Comparison of ENCODE assay signal across 21 mouse cellular contexts in genomic region chr3:116450741-116451140, GRCm38 (mm10). TPM values are rescaled to one million over a fixed set of nuclear protein-coding genes. Genes with fewer than 3 reads are reported as not detected.
A peak's percentile ranks its signal among the peaks of the same experiment; 100 is the strongest.
DNase-seq lines count a peak whose midpoint lies in the region; ATAC-seq lines count a peak whose summit lies in the region.
"Had no signal": no experiment of that assay in that cellular context is flagged by ENCODE, and none has a peak within 500 bp of the region (broad histone marks: within the 10 kb centered on the region; RNA-seq: fewer than 3 reads in every experiment).

No protein-coding gene starts in this region.

- intact Hi-C loops in left cerebral cortex, postnatal 14 days (cut with DNase I): no loop called here

- DNase-seq in frontal cortex, postnatal 36 days (ENCODE audit: low spot score in 2 of 2): no peak
- DNase-seq in brain, adult 2 months (ENCODE audit: low read depth, low spot score): peak; percentile 30
- no peak for DNase-seq in right cerebral cortex, postnatal 36 days (ENCODE audit: low spot score in 2 of 2)
- no peak for DNase-seq in left cerebral cortex, postnatal 14 days (ENCODE audit: low spot score in 2 of 2)
- DNase-seq in ovary, postnatal 14 days (ENCODE audit: low spot score): no peak
- DNase-seq: adrenal gland, adult 8-10 months; adrenal gland, postnatal 25 days; cerebellum, adult 18-20 months; cerebellum, adult 9-11 months; cerebellum, postnatal 25 days; embryo, embryonic 11 days; gastrocnemius, adult 2 months; gastrocnemius, postnatal 36 days; heart, adult 18-20 months had no signal

- ATAC-seq in frontal cortex, adult (ENCODE audit: low TSS enrichment): peak; percentile 38; the same call in 1 of the 2 replicates
- ATAC-seq in hematopoietic stem cell, adult 5-6 weeks (replicated peaks in 1 of 2; ENCODE audit: insufficient read depth in 1 of 2, low FRiP score in 2 of 2, low TSS enrichment in 1 of 2, low read depth in 1 of 2, poor library complexity in 2 of 2, severe bottlenecking in 2 of 2): peak; percentile 84 to 97
- peak; percentile 47; the same call in 1 of the 2 replicates for ATAC-seq in monocyte, adult 5-6 weeks (replicated peaks; ENCODE audit: insufficient number of reproducible peaks, low FRiP score, low TSS enrichment, poor library complexity, severe bottlenecking)
- ATAC-seq: activated CD4-positive, CD25-positive, alpha-beta regulatory T cell, adult 4 months; forebrain, embryonic 15.5 days; hindbrain, embryonic 16.5 days; intestine, embryonic 15.5 days had no signal

RNA-seq across cellular contexts. Expression of gene Cdc14a, which starts 26.9 kb away (rescaled TPM):
- total RNA-seq in hematopoietic stem cell, adult 5-6 weeks (2017): 35.3 and 44.7 TPM in 2 replicates
- 27.2 to 31.3 TPM (median 28.2 TPM) in 3 replicates for total RNA-seq in monocyte, adult 5-6 weeks (2017)
- 1 to 10 TPM; 3.4 to 4.4 TPM for total RNA-seq in left cerebral cortex, postnatal 14 days (2021)

RNA-seq across cellular contexts. Expression of gene Rtca, which starts 57.3 kb away (rescaled TPM):
- total RNA-seq in hematopoietic stem cell, adult 5-6 weeks (2017): 31.6 and 32.6 TPM in 2 replicates
- total RNA-seq in monocyte, adult 5-6 weeks (2017): 18.9 to 23.4 TPM (median 19.3 TPM) in 3 replicates
- 10 to 100 TPM; 62.1 to 63.5 TPM for total RNA-seq in left cerebral cortex, postnatal 14 days (2021)

Comparison
In these comparisons a context has a peak if more than half of its experiments do, and no peak if none do; other contexts are left out.
1. ATAC-seq: peak in every context shown above with its lines; median percentile 90 in hematopoietic stem cell, adult 5-6 weeks; 47 in monocyte, adult 5-6 weeks; 38 in frontal cortex, adult.